Mouse (Mus musculus): ENCODE data around the gene Cntn5.

DNA sequence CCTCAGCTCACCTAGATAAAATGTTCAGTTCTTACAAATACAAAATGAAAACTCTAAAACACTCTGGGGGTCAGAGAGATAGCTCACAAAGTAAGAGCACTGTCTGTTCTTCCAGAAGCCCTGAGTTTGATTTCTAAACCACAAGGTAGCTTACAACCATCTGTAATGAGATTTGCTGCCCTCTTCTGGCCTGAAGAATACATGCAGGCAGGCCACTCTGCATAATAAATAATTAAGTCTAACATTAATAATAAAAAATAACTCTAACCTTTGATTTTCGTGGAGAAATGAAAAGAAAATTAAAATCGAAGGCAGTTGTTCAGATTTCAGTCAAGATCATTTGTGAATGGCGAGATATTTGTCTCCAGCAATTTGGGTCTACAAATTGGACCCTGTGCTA lies 1120.9 kb downstream of the Cntn5 start:
- TF ChIP-seq CTCF (IDR thresholded peaks at IDR 0.05; ENCODE audit: borderline replicate concordance, insufficient read depth, low read length) (no peak), POLR2A (IDR thresholded peaks at IDR 0.05; ENCODE audit: low read depth, low read length) (no peak)
